Mouse (Mus musculus) bone marrow macrophage, adult 2 months (primary cell): ENCODE data around the gene Tceal8.

ENCODE experiments used
- CTCF ChIP-seq: IDR thresholded peaks from 2 replicates; pipeline ENCODE4 v1.5.1; 2012; ENCODE audit warnings: low read depth, mild to moderate bottlenecking, low read length, moderate library complexity
- POLR2A ChIP-seq: IDR thresholded peaks from 2 replicates; pipeline ENCODE4 v1.6.1; 2012; ENCODE audit warnings: mild to moderate bottlenecking, low read depth, low read length, borderline replicate concordance

- no peak for TF ChIP-seq POLR2A
- TF ChIP-seq CTCF: no peak
These were observed 32.3 kb upstream of the Tceal8 start for GRCm38 (mm10) chrX:136204406-136204805.
